27 mouse cellular contexts compared by ENCODE assay signal in the genomic region with DNA sequence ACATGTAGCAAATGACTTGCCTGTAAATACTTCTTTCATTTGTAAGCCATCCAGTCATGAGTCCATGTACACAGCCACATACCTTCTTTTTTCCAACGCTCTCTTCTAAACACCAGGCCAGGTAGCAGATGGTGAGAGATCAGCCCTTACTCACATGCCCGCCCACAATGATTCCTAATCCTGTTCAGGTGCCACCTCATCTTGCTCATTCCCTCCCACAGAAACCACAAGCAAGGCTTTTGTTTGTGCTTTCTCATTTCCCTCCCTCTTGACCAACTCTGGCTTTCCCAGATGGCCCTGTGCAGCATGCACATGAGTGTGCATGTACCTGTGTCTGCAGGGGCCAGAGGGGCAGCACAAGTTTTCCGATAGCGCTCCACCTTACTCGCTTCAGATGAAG. TPM values are rescaled to one million over a fixed set of nuclear protein-coding genes. Genes with fewer than 3 reads are reported as not detected.
DNase-seq lines count a peak whose midpoint lies in the region; ATAC-seq lines count a peak whose summit lies in the region.
"Had no signal": no experiment of that assay in that cellular context is flagged by ENCODE, and none has a peak within 500 bp of the region (broad histone marks: within the 10 kb centered on the region; RNA-seq: fewer than 3 reads in every experiment).

No protein-coding gene starts in this region.

- H3K4me3 ChIP-seq in embryonic facial prominence, embryonic 14.5 days (ENCODE audit: low read depth, low read length) = no peak overlapping the region
- no peak overlapping the region for H3K4me3 ChIP-seq in embryonic facial prominence, embryonic 10.5 days
- H3K4me3 ChIP-seq: forebrain, embryonic 15.5 days; heart, embryonic 13.5 days; hindbrain, embryonic 12.5 days had no signal

- 0 out of 2 replicates have a peak, but pooled peaks cover 6% of the 10 kb centered on the region for H3K36me3 ChIP-seq in embryonic facial prominence, embryonic 14.5 days (ENCODE audit: control insufficient read depth, insufficient read depth, low read length)
- no peaks in the 10 kb centered on the region; the same call in none of the 2 replicates for H3K36me3 ChIP-seq in embryonic facial prominence, embryonic 10.5 days (replicated peaks)
- H3K36me3 ChIP-seq: hindbrain, embryonic 12.5 days had no signal

- no peak overlapping the region for H3K4me2 ChIP-seq in embryonic facial prominence, embryonic 14.5 days (ENCODE audit: low read depth, low read length)
- H3K4me2 ChIP-seq: forebrain, embryonic 15.5 days; heart, embryonic 13.5 days; hindbrain, embryonic 12.5 days had no signal

- H3K27ac ChIP-seq in embryonic facial prominence, embryonic 14.5 days (replicated peaks; ENCODE audit: low read depth, low read length) = no peak overlapping the region
- no peak overlapping the region for H3K27ac ChIP-seq in embryonic facial prominence, embryonic 10.5 days (replicated peaks)
- H3K27ac ChIP-seq: forebrain, embryonic 15.5 days; heart, embryonic 13.5 days; hindbrain, embryonic 12.5 days had no signal

- peak; percentile 67; the same call in 1 of the 2 replicates for ATAC-seq in embryonic facial prominence, embryonic 14.5 days (ENCODE audit: low read depth)
- ATAC-seq: activated CD4-positive, CD25-positive, alpha-beta regulatory T cell, adult 4 months; forebrain, embryonic 15.5 days; hindbrain, embryonic 16.5 days; Patski had no signal

- H3K9me3 ChIP-seq in embryonic facial prominence, embryonic 14.5 days (ENCODE audit: control insufficient read depth, low read length) = no peaks in the 10 kb centered on the region
- H3K9me3 ChIP-seq in embryonic facial prominence, embryonic 10.5 days = no peaks in the 10 kb centered on the region
- H3K9me3 ChIP-seq: forebrain, embryonic 15.5 days; heart, embryonic 13.5 days; hindbrain, embryonic 12.5 days had no signal

- no peak overlapping the region for H3K9ac ChIP-seq in embryonic facial prominence, embryonic 14.5 days (ENCODE audit: low read depth, low read length)
- H3K9ac ChIP-seq: forebrain, embryonic 15.5 days; heart, embryonic 13.5 days; hindbrain, embryonic 12.5 days had no signal

- no peaks in the 10 kb centered on the region for H3K4me1 ChIP-seq in embryonic facial prominence, embryonic 14.5 days (ENCODE audit: control insufficient read depth, insufficient read depth, low read length)
- no peaks in the 10 kb centered on the region for H3K4me1 ChIP-seq in embryonic facial prominence, embryonic 10.5 days
- H3K4me1 ChIP-seq: forebrain, embryonic 15.5 days; heart, embryonic 13.5 days; hindbrain, embryonic 12.5 days had no signal

- WGBS in embryonic facial prominence, embryonic 14.5 days = 91% methylated on average over 5 of the region's 5 CpGs
- WGBS in embryonic facial prominence, embryonic 10.5 days = 95% methylated on average over 5 of the region's 5 CpGs

- H3K27me3 ChIP-seq in embryonic facial prominence, embryonic 14.5 days (replicated peaks; ENCODE audit: control insufficient read depth, insufficient read depth, low read length) = no peaks in the 10 kb centered on the region
- no peaks in the 10 kb centered on the region for H3K27me3 ChIP-seq in embryonic facial prominence, embryonic 10.5 days (replicated peaks; ENCODE audit: low read depth, poor library complexity, severe bottlenecking)
- H3K27me3 ChIP-seq: CH12.LX; forebrain, embryonic 15.5 days; heart, embryonic 13.5 days; hindbrain, embryonic 12.5 days; Patski had no signal

- intact Hi-C loops in left cerebral cortex, postnatal 10 days (cut with DNase I) = no loop called here

- DNase-seq in embryonic facial prominence, embryonic 14.5 days (ENCODE audit: low spot score) = peak; percentile 33
- no peak for DNase-seq in embryonic facial prominence, embryonic 10.5 days (ENCODE audit: low spot score)
- DNase-seq in left cerebral cortex, adult 18-20 months (ENCODE audit: low spot score in 2 of 2) = peak; percentile 37 to 48
- DNase-seq in left cerebral cortex, postnatal 10 days (ENCODE audit: extremely low spot score in 1 of 2, low spot score in 2 of 2) = no peak
- DNase-seq in right cerebral cortex, adult 18-20 months = peak; percentile 69
- no peak for DNase-seq in right cerebral cortex, postnatal 14 days
- DNase-seq in brain, adult 2 months (ENCODE audit: low read depth, low spot score) = peak; percentile 82
- DNase-seq in kidney, postnatal 10 days = no peak
- DNase-seq: adrenal gland, postnatal 14 days; cerebellum, adult 18-20 months; cerebellum, adult 9-11 months; gastrocnemius, postnatal 36 days; heart, adult 11 months; heart, postnatal 36 days had no signal

RNA-seq across cellular contexts. Expression of gene Btbd8, which starts 12.5 kb away (rescaled TPM):
- polyA plus RNA-seq in embryonic facial prominence, embryonic 14.5 days (2014; fragmentation: Nextera tagmentation; extraction: Ambion mirVana) = 4.8 and 5.8 TPM in 2 replicates
- 4.5 and 4.9 TPM in 2 replicates for polyA plus RNA-seq in embryonic facial prominence, embryonic 10.5 days (2016; fragmentation: Nextera tagmentation; extraction: Ambion mirVana)
- 100 to 1,000 TPM; 175 to 179 TPM for total RNA-seq in left cerebral cortex, adult 18-20 months (2021)
- total RNA-seq in left cerebral cortex, postnatal 10 days (2021) = 100 to 1,000 TPM; 113 to 116 TPM

RNA-seq across cellular contexts. Expression of gene Lpcat2b, which starts 18.9 kb away (rescaled TPM):
- not detected in 2 replicates for polyA plus RNA-seq in embryonic facial prominence, embryonic 14.5 days (2014; fragmentation: Nextera tagmentation; extraction: Ambion mirVana)
- not detected in 2 replicates for polyA plus RNA-seq in embryonic facial prominence, embryonic 10.5 days (2016; fragmentation: Nextera tagmentation; extraction: Ambion mirVana)
- total RNA-seq in left cerebral cortex, adult 18-20 months (2021) = under 1 TPM; 0.37 to 0.42 TPM
- total RNA-seq in left cerebral cortex, postnatal 10 days (2021) = under 1 TPM in 1 of 2 experiments, not detected in 1; 0.19 TPM
- total RNA-seq: adrenal gland, adult 18-20 months; adrenal gland, postnatal 14 days; CH12.LX; gastrocnemius, adult 8-10 months; gastrocnemius, postnatal 36 days; heart, postnatal 36 days had no signal
- polyA plus RNA-seq: activated CD4-positive, CD25-positive, alpha-beta regulatory T cell, adult 4 months; C2C12; embryonic facial prominence, embryonic 11.5 days; forebrain, embryonic 11.5 days; forebrain, embryonic 15.5 days; heart, embryonic 13.5 days; heart, postnatal 0 days; hindbrain, embryonic 12.5 days; hindbrain, embryonic 16.5 days; Patski had no signal

RNA-seq across cellular contexts. Expression of gene Ephx4, which starts 47.8 kb away (rescaled TPM):
- 2.8 and 3.2 TPM in 2 replicates for polyA plus RNA-seq in embryonic facial prominence, embryonic 14.5 days (2014; fragmentation: Nextera tagmentation; extraction: Ambion mirVana)
- 0.43 and 0.76 TPM in 2 replicates for polyA plus RNA-seq in embryonic facial prominence, embryonic 10.5 days (2016; fragmentation: Nextera tagmentation; extraction: Ambion mirVana)
- 10 to 100 TPM; 81.1 to 96.0 TPM for total RNA-seq in left cerebral cortex, adult 18-20 months (2021)
- 10 to 100 TPM; 47.9 to 48.5 TPM for total RNA-seq in left cerebral cortex, postnatal 10 days (2021)
- polyA plus RNA-seq: C2C12 had no signal

RNA-seq across cellular contexts. Expression of gene Gm42669, which starts 57.1 kb away (rescaled TPM):
- 0.28 and 0.32 TPM in 2 replicates for polyA plus RNA-seq in embryonic facial prominence, embryonic 14.5 days (2014; fragmentation: Nextera tagmentation; extraction: Ambion mirVana)
- 0.38 and 0.42 TPM in 2 replicates for polyA plus RNA-seq in embryonic facial prominence, embryonic 10.5 days (2016; fragmentation: Nextera tagmentation; extraction: Ambion mirVana)
- total RNA-seq in left cerebral cortex, adult 18-20 months (2021) = under 1 TPM; 0.14 to 0.35 TPM
- under 1 TPM; 0.19 to 0.20 TPM for total RNA-seq in left cerebral cortex, postnatal 10 days (2021)
- total RNA-seq: adrenal gland, adult 18-20 months; adrenal gland, postnatal 14 days; gastrocnemius, adult 8-10 months; gastrocnemius, postnatal 36 days had no signal

Comparison
In these comparisons a context has a peak if more than half of its experiments do, and no peak if none do; other contexts are left out.
1. DNase-seq: peak in embryonic facial prominence, embryonic 14.5 days (single experiment), left cerebral cortex, adult 18-20 months (2 of 2), right cerebral cortex, adult 18-20 months (single experiment) and brain, adult 2 months (single experiment); none in embryonic facial prominence, embryonic 10.5 days (single experiment), left cerebral cortex, postnatal 10 days (0 of 2), right cerebral cortex, postnatal 14 days (single experiment) and kidney, postnatal 10 days (single experiment).